Mouse (Mus musculus): ENCODE data around the gene Blvra.
"Not testable (repeated sequence)": the region's sequence is repeated elsewhere in the genome, so short reads cannot be mapped to it uniquely, and the experiment has no call there.

Gene Blvra

GRCm38 (mm10) chr2:127070435-127070841, at the start of gene Blvra:
Gene Blvra, plus strand, starts transcription at chr2:127070665.
- peak; percentile 38 to 65 for DNase-seq (ENCODE audit: low read depth in 1 of 2, low spot score in 2 of 2)

DNA sequence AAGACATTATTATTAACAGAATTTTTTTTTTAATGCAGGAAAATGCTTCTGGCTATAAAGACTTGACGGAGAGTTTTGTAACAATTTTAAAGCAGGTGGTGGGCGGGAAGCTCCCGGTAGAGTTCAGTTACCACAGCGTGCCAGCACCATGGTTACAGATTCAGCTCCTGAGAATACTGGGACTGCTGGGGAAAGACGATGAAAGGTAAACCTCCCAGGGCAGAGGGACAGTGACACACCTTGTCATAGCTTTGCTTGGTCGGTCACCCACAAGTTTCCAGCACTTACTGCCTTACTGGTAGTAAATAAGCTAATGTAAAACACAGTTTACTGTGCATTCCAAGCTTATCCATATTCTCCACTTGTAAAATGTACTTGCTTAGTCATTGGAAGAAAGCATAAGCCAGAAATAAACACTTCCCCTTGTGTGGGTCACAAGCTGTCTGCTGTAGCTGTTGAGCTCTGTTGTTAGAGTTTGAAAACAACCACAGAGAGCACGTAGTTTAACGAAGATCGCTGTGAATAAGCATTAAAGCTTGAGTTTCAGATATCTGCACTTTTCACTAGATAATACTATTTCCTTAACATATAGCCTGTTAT, 35.4 kb upstream of the Blvra start:
- DNase-seq (ENCODE audit: low read depth in 1 of 2, low spot score in 2 of 2) = no peak

DNA sequence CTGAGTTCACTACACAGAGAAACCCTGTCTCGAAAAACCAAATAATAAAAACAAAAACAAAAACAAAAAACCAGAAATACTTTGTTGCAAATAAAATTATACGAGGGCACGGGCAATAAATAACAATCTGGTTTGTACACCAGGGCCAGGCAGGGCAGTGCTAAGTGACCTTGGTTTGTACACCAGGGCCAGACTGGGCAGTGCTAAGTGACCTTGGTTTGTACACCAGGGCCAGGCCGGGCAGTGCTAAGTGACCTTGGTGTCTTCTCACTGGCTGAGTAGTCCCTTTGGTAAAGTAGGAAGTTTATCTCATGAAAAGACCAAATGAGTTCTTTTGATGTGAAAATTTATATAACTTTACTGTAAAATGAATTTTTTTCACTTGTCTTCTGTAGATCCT, 33.2 kb upstream of the Blvra start:
- DNase-seq (ENCODE audit: low read depth in 1 of 2, low spot score in 2 of 2) = no peak

- DNase-seq (ENCODE audit: low read depth in 1 of 2, low spot score in 2 of 2) = no peak
These were observed 9.0 kb upstream of the Blvra start for GRCm38 (mm10) chr2:127061471-127061870.

DNA sequence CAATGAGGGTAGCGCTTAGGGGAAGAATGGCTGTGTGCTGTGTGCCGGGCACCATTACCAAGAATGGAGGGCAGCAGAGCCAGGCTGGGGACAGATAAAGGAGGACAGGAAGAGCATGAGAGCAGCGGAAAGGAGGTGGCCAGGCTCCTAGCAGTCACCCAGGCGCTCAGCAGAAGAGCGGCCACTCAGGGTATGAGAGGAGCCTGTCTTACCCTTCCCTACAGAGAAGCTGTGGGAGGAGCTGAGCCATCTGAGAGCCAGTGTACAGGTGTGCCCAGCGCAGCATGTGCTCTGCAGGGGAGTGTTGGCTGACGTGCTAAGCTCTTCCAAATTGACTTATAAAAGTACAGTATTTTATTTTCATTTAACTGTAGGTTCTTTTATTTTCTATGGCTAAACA, 1.7 kb upstream of the Blvra start:
- DNase-seq (ENCODE audit: low read depth in 1 of 2, low spot score in 2 of 2) = no peak

- DNase-seq (ENCODE audit: low read depth in 1 of 2, low spot score in 2 of 2) = no peak
These were observed 557 bp upstream of the Blvra start for GRCm38 (mm10) chr2:127069781-127070434.

DNA sequence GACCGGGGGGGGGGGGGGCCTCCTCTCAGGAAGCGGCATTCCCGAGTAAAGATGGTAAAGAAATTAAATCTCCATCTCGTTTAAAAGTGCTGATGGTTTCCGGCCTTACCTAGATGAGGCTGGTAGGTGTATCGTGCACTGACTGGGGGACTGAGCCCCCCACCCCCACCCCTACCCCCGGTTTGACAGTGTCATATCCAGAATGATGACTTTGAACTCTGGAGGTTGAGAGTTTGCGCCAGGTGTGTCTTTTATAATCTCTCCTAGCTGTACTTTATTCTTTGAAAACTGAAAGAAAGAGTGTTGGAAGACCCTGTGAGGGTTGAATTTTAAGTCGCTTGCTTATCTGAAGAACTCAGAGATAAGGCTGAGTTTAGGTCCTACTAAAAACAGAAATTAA, 414 bp downstream of the Blvra start:
- no peak for DNase-seq (ENCODE audit: low read depth in 1 of 2, low spot score in 2 of 2)

DNA sequence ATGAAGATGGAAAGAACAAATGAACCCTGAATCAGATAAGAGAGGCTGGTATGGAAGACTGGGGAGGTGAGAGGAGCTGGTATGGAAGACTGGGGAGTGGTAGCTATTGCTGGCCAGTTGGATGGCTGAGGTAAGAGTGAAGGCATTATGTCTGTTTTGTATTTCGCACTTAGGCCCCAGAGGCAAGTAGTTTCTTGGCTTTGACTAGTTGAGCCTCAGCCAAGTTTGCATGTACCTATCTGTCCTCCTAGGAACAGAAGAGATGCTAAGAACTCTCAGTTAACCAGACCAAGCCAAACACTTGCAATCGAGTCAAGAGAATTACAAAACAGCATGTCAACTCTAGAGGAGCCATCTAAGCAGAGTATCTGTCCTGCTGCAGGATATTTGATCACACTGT, 3.7 kb downstream of the Blvra start:
- DNase-seq (ENCODE audit: low read depth in 1 of 2, low spot score in 2 of 2) = no peak

GRCm38 (mm10) chr2:127077611-127078010, 7.1 kb downstream of the Blvra start:
- no peak for DNase-seq (ENCODE audit: low read depth in 1 of 2, low spot score in 2 of 2)

DNA sequence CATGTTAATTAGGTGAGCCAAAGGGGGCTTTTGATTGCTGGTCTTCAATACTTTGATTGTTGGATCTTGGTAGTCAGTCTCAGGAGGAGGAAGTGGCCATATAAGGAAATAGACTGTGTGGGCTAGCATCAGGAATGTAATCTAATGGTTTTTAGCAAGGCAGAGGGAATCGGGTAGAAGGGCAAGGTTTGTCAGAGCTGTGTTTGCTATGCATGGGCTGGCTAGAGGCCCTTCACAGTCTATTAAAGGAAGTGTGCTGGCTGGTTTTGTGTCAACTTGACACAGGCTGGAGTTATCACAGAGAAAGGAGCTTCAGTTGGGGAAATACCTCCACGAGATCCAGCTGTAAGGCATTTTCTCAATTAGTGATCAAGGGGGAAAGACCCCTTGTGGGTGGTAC, 8.6 kb downstream of the Blvra start:
- DNase-seq (ENCODE audit: low read depth in 1 of 2, low spot score in 2 of 2) = not testable (repeated sequence)

GRCm38 (mm10) chr2:127079881-127080590, 9.6 kb downstream of the Blvra start:
- peak; percentile 53 to 54 for DNase-seq (ENCODE audit: low read depth in 1 of 2, low spot score in 2 of 2)

- DNase-seq (ENCODE audit: low read depth in 1 of 2, low spot score in 2 of 2) = no peak
These were observed 10.2 kb downstream of the Blvra start for GRCm38 (mm10) chr2:127080591-127081218.

- DNase-seq (ENCODE audit: low read depth in 1 of 2, low spot score in 2 of 2) = no peak
These were observed 15.8 kb downstream of the Blvra start for GRCm38 (mm10) chr2:127086235-127086634.

GRCm38 (mm10) chr2:127090151-127090550, 19.7 kb downstream of the Blvra start:
- not testable (repeated sequence) for DNase-seq (ENCODE audit: low read depth in 1 of 2, low spot score in 2 of 2)

GRCm38 (mm10) chr2:127092000-127092399, 21.5 kb downstream of the Blvra start:
- DNase-seq (ENCODE audit: low read depth in 1 of 2, low spot score in 2 of 2) = no peak

DNA sequence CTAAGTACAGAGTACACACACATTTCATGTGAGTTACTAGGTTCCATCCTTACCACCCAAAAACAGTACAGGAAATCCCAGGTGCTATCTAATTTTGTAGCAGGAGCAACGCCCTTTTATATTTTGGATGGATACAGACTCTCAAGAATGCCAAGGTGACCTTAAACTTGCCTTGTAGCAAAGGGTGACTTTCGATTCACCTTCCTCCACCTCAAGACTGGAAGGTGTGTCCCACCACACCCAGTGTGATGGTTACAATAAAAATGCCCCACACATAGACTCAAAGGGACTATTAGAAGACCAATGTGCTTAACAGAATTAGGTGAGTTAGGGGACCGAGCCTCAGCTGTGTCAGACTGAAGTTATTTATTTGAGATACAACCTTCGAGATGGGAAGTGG, 38.5 kb downstream of the Blvra start:
- DNase-seq (ENCODE audit: low read depth in 1 of 2, low spot score in 2 of 2) = no peak

DNA sequence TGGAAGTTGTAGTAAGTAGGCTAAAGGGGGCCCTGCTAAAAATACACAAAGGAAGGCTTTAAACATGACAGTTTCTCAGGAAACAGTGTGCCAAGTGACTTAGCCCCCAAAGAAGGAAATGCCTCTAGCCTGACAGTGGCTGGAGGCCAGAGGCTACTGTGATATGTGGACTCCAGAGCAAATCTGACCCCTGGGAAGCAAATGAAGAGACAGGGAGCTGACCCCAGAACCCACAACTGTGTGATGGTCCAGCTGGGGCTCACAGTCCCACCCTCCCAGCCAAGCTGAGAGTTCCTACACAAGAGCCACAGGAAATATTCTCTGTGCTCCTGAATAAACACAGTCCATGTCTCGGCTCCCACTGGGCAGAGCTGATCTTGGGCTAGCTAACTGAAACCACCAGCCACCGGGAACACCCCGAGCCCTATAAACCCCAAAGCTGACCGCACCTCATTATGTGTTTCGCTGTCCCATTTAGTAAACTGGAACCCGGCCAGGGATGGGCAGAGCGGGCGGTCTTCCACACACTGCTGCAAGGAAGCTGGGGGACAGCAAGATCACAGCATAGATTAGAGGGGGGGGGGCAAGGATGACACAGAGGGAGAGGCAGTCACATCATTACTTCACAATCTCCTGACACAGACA, 51.2 kb downstream of the Blvra start:
- DNase-seq (ENCODE audit: low read depth in 1 of 2, low spot score in 2 of 2) = no peak

- no peak for DNase-seq (ENCODE audit: low read depth in 1 of 2, low spot score in 2 of 2)
These were observed 58.5 kb downstream of the Blvra start for GRCm38 (mm10) chr2:127128926-127129325.

- no peak for DNase-seq (ENCODE audit: low read depth in 1 of 2, low spot score in 2 of 2)
These were observed 60.9 kb downstream of the Blvra start for GRCm38 (mm10) chr2:127131353-127131752.

- peak; percentile 78 to 91 for DNase-seq (ENCODE audit: low read depth in 1 of 2, low spot score in 2 of 2)
These were observed 63.4 kb downstream of the Blvra start, which contains the start of gene Ncaph for GRCm38 (mm10) chr2:127133621-127134461. Gene Ncaph, minus strand, starts transcription at chr2:127133954.

All from monocyte, adult 2 months (primary cell).